Mouse (Mus musculus) cortical plate, adult 2 months (tissue): ENCODE measurements around the gene Slc25a12.

Experiments
- CTCF ChIP-seq: fragments of 200-500 bp; IDR thresholded peaks from 2 replicates; pipeline ENCODE4 v1.5.1; 2011; ENCODE audit warnings: mild to moderate bottlenecking, control low read depth, low read length; ENCODE audit not compliant: insufficient read depth; ENCODE audit errors: extremely low read depth
- POLR2A ChIP-seq: fragments of 200-500 bp; IDR thresholded peaks from 2 replicates; pipeline ENCODE4 v1.6.1; 2011; ENCODE audit warnings: mild to moderate bottlenecking, low read length, control low read depth; ENCODE audit not compliant: insufficient read depth; ENCODE audit errors: extremely low read depth

GRCm38 (mm10) chr2:71244807-71245206 is 122.7 kb downstream of the Slc25a12 start:
- TF ChIP-seq POLR2A (no peak), CTCF (no peak)
